Mouse (Mus musculus): ENCODE results near the gene Rpl38. TPM values are rescaled to one million over a fixed set of nuclear protein-coding genes. Genes with fewer than 3 reads are reported as not detected.
A peak's percentile ranks its signal among the peaks of the same experiment; 100 is the strongest.

Rpl38 gene
- polyA plus RNA-seq, 1 experiment = 417 TPM

DNA sequence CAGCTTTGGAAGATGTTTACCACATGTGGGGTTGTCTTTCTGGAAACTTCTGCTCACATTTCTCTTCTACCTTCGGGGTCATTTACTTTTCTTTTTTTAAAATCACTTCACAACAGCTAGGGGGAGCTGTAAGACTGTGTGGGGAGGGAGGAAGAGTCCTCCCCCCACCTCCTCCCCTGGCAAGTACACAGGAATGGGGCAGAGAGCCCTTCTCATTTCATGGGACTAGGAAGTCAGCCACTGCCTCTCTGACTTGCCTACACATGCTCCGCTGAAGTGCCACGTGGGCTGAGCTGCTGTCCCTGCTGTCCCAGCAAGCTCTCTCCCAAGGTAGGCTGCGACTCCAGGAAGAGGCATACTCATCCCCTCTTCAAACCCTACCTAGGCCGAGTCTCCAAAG is 13.8 kb upstream of the Rpl38 start:
- Histone ChIP-seq H3K9me3 (peaks cover 6% of the 10 kb centered on the region; the same call in 1 of the 2 replicates), H3K27me3 (replicated peaks) (peaks cover 5% of the 10 kb centered on the region), H3K4me3 (replicated peaks) (peak overlapping the region; percentile 76), H3K36me3 (replicated peaks; ENCODE audit: low read length) (no peaks in the 10 kb centered on the region), H3K4me1 (peaks cover 66% of the 10 kb centered on the region)
- no peak for TF ChIP-seq FLI1 (IDR thresholded peaks at IDR 0.05; ENCODE audit: low read length)
- TF ChIP-seq GATA1 (IDR thresholded peaks at IDR 0.05; ENCODE audit: borderline replicate concordance, low read length) = no peak

DNA sequence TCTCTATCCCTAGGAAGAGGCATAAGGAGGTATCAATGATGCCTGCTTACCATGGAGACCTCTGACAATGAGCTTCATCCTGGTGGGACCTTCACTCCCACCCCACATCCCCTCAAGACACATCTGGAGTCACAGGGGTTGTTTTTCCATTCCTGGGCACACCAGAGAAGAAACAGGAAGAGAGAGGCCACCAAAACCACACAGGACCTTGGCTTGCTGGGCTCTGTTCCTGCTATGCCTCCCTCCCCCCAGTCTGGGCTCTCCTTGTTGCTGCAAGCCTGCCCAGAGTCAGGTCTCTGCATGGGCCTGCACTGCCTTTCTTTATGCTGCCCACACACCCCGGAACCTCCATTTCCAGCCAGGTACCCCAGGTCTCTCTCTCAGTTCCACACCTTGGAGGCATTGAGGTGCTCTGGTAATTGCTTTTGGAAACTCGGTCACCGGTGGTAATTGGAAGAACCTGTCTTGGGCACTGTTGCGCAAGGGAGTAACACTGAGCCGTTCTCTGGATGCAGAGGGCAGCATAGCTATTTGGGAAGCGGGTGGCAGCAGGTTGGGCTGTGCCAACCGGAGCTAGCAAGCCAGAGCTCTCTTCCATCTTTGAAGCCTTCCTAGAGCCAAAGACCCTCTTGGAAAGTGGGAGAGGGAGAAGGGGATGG is 12.8 kb upstream of the Rpl38 start:
- Histone ChIP-seq H3K36me3 (replicated peaks; ENCODE audit: low read length) (no peaks in the 10 kb centered on the region), H3K9me3 (no peaks in the 10 kb centered on the region), H3K27me3 (replicated peaks) (peaks cover 4% of the 10 kb centered on the region), H3K4me1 (peaks cover 66% of the 10 kb centered on the region), H3K4me3 (replicated peaks) (peak overlapping the region; percentile 40)
- TF ChIP-seq GATA1 (IDR thresholded peaks at IDR 0.05; ENCODE audit: borderline replicate concordance, low read length) (no peak), FLI1 (IDR thresholded peaks at IDR 0.05; ENCODE audit: low read length) (no peak)

DNA sequence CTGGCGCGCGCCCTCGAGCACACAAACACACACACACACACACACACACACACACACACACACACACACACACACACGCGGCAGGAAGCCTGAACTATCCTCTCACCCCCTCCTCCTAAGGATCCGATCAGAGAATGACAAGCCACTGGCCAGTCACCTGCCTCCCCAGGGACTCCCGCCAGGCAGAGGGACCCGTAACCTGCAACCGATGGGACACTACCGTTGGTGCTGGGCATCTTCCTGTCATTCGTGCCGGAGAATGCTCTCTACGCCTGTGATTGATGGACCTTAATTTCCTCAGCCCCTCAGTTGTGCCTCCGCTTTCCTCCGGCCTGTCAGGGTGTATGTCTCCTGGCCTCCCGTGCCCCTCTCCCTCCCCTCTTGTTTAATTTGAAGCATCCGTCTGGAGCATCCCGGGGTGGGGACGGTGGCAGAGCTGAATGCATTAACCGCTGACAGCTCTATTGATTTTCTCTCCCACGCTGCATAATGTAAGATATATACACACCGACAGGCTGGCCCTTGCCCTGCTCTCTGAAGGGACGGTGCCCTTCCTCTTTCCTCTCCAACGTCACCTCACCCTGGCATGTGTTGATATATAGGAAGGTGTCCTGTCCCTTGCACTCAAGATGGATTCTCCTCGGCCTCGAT is 11.2 kb upstream of the Rpl38 start:
- Histone ChIP-seq H3K4me1 (peaks cover 59% of the 10 kb centered on the region), H3K36me3 (replicated peaks; ENCODE audit: low read length) (no peaks in the 10 kb centered on the region), H3K9me3 (no peaks in the 10 kb centered on the region), H3K4me3 (replicated peaks) (no peak overlapping the region), H3K27me3 (replicated peaks) (peaks cover 4% of the 10 kb centered on the region)
- TF ChIP-seq GATA1 (IDR thresholded peaks at IDR 0.05; ENCODE audit: borderline replicate concordance, low read length) (no peak), FLI1 (IDR thresholded peaks at IDR 0.05; ENCODE audit: low read length) (no peak)

DNA sequence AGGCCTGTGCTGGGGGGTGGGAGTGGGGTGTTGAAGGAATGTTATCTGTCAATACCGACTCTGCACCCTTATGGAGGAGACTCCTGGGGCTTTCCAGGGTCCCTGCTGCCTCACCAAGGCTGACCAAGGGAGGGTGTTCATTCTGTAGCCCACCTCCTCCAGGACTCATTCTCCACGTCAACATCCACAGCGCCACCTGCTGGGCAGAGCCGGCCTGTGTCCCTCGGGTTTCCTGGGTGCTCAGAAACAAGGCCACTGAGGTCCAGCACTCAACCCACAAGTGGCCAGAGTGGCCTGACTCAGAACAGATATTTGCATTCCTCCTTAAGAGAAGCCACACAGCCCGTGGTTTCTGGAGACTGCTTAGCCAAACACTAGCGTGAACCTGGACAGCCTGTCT is 10.6 kb upstream of the Rpl38 start:
- Histone ChIP-seq H3K9me3 (no peaks in the 10 kb centered on the region), H3K4me3 (replicated peaks) (no peak overlapping the region), H3K27me3 (replicated peaks) (peaks cover 4% of the 10 kb centered on the region), H3K4me1 (peaks cover 53% of the 10 kb centered on the region), H3K36me3 (replicated peaks; ENCODE audit: low read length) (no peaks in the 10 kb centered on the region)
- no peak for TF ChIP-seq GATA1 (IDR thresholded peaks at IDR 0.05; ENCODE audit: borderline replicate concordance, low read length)
- no peak for TF ChIP-seq FLI1 (IDR thresholded peaks at IDR 0.05; ENCODE audit: low read length)

DNA sequence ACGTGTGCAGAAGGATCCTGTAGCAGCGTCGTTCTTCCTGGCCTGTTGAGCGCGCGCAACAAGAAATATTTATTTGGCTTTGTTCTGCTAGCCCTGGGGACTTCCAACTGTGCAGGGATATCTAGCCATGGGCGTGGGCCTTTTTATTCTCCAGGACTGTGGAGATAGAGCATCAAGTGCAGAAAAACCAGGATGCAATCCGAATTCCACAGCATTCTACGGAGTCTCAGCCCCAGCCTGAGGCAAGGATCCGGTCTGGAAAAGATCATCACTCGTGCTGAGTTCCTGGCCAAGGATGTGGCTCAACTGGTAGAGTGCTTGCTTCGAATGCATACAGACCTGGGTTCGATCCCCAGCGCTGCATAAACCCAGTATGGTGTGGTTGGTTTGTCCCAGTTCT is 6.2 kb upstream of the Rpl38 start:
- TF ChIP-seq FLI1 (IDR thresholded peaks at IDR 0.05; ENCODE audit: low read length) (no peak), GATA1 (IDR thresholded peaks at IDR 0.05; ENCODE audit: borderline replicate concordance, low read length) (no peak)
- Histone ChIP-seq H3K4me3 (replicated peaks) (no peak overlapping the region), H3K36me3 (replicated peaks; ENCODE audit: low read length) (no peaks in the 10 kb centered on the region), H3K9me3 (no peaks in the 10 kb centered on the region), H3K27me3 (replicated peaks) (peaks cover 2% of the 10 kb centered on the region), H3K4me1 (peaks cover 52% of the 10 kb centered on the region)

DNA sequence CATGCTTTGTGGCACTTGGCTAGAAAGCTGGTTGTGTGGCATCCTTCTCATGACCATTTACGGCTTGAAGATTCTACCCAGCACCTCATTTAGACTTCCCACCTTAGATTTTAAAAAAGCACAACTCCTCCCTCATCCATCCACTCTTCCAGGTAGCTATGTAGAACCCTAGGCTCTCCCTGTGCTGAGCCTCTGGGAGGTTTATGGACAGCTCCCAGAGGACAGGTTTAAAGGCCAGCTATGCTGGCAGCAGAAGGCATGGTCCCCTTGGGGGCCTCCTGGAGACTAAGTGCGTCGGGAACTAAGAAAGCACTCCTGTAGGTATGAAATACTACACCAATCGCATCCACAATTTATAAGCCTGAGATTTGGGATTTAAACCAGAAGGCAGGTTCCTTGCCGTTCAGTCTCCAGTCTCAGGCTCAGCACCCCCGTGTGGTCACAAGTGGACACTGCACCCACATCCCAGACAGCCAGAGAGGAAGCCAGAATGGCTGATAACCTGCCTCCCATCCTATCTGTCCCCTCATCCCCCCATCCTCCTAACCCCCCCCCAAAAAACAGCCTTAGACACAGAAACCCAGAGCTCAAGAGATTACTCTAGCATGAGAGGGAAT is 5.5 kb upstream of the Rpl38 start:
- Histone ChIP-seq H3K27me3 (replicated peaks) (peaks cover 2% of the 10 kb centered on the region), H3K36me3 (replicated peaks; ENCODE audit: low read length) (no peaks in the 10 kb centered on the region)

DNA sequence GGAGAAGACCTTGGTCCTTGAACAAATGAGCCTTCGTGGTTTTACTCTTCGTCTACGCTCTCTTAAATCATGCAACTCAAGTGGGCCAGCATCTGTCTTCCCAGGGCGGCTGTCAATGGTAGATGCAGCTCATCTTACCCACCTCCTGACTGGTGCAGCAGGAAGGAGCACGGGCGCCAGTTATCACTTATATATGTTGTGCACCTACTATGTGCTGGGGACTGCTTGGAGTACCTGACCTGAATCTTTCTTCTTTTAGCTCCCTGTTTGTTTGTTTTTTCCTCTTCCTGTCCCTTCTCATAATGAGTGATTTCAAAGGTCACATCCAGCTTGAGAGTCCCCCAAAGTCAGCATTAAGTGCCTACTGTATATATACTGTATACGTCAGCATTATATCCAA is 4.2 kb upstream of the Rpl38 start:
- TF ChIP-seq FLI1 (IDR thresholded peaks at IDR 0.05; ENCODE audit: low read length) (no peak), GATA1 (IDR thresholded peaks at IDR 0.05; ENCODE audit: borderline replicate concordance, low read length) (no peak)
- Histone ChIP-seq H3K4me3 (replicated peaks) (no peak overlapping the region), H3K4me1 (peaks cover 50% of the 10 kb centered on the region), H3K36me3 (replicated peaks; ENCODE audit: low read length) (no peaks in the 10 kb centered on the region), H3K9me3 (no peaks in the 10 kb centered on the region), H3K27me3 (replicated peaks) (no peaks in the 10 kb centered on the region)

More for the DNA sequence above, 5.5 kb upstream of the Rpl38 start:
- H3K9me3 ChIP-seq = no peaks in the 10 kb centered on the region
- TF ChIP-seq GATA1 (IDR thresholded peaks at IDR 0.05; ENCODE audit: borderline replicate concordance, low read length) = no peak
- no peak for TF ChIP-seq FLI1 (IDR thresholded peaks at IDR 0.05; ENCODE audit: low read length)
- H3K4me1 ChIP-seq = peaks cover 52% of the 10 kb centered on the region
- no peak overlapping the region for H3K4me3 ChIP-seq (replicated peaks)

DNA sequence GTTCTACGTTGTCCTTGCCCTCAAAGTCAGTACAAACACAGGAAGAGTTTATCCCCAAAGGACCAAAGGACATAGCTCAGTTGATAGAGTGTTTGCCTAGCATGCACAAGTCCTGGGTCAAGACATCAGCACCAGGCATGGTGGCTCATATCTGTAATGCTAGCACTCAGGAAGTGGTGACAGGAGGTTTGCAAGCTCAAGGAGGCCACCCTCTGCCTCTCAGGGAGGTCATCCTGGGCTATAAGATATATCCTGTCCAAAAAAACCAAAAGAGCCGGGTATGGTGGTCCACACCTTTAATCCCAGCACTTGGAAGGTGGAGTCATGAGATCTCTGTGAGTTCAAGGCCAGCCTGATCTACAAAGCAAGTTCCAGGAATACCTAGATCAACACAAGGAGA is 2.9 kb upstream of the Rpl38 start:
- Histone ChIP-seq H3K27me3 (replicated peaks) (no peaks in the 10 kb centered on the region), H3K4me3 (replicated peaks) (peak overlapping the region; percentile 75), H3K36me3 (replicated peaks; ENCODE audit: low read length) (peaks cover 10% of the 10 kb centered on the region), H3K4me1 (peaks cover 63% of the 10 kb centered on the region), H3K9me3 (no peaks in the 10 kb centered on the region)
- TF ChIP-seq FLI1 (IDR thresholded peaks at IDR 0.05; ENCODE audit: low read length) (no peak), GATA1 (IDR thresholded peaks at IDR 0.05; ENCODE audit: borderline replicate concordance, low read length) (no peak)

DNA sequence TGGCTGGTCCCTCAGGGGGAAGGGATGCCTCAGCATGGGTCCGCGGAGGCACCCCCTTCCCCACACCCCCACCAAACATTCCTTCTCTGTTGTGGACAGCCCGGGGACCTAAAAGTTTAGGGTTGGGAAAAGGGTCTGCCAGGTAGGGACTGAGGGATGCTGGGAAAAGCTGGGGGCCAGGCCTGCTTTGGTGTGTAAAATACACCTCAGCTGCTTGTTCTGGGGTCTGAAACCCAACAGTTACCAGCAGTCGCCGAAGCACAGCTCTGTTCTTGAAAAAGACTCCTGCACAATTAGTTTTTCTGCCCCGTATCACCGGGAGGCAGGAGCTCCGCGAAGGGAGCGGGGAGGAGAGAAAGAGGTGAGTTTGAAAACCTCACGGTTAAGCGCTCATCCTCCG is 1.5 kb upstream of the Rpl38 start:
- H3K4me1 ChIP-seq = peaks cover 76% of the 10 kb centered on the region
- H3K4me3 ChIP-seq (replicated peaks) = no peak overlapping the region
- H3K27me3 ChIP-seq (replicated peaks) = no peaks in the 10 kb centered on the region
- no peak for TF ChIP-seq FLI1 (IDR thresholded peaks at IDR 0.05; ENCODE audit: low read length)
- no peak for TF ChIP-seq GATA1 (IDR thresholded peaks at IDR 0.05; ENCODE audit: borderline replicate concordance, low read length)
- no peaks in the 10 kb centered on the region for H3K9me3 ChIP-seq
- H3K36me3 ChIP-seq (replicated peaks; ENCODE audit: low read length) = peaks cover 23% of the 10 kb centered on the region

Data from megakaryocyte, embryonic 14.5 days (primary cell).